Mouse (Mus musculus) midbrain, embryonic 11.5 days (tissue): ENCODE results near the gene Fga. TPM values are rescaled to one million over a fixed set of nuclear protein-coding genes. Genes with fewer than 3 reads are reported as not detected.
A peak's percentile ranks its signal among the peaks of the same experiment; 100 is the strongest.

Experiments used
- ATAC-seq: fragments of 200-750 bp; cut with Nextera tagmentation; 2 replicates; pipeline ENCODE4 v1.8.0; 2017; ENCODE audit warnings: moderate TSS enrichment, moderate library complexity; ENCODE audit not compliant: low FRiP score
- DNase-seq: peaks from one replicate; pipeline ENCODE4 v3.0.0; 2015; ENCODE audit warnings: low spot score; ENCODE audit errors: missing footprints
- H3K27ac ChIP-seq: fragments of 300-500 bp; sonication (generic); 2 replicates; pipeline ENCODE4 v1.5.1; 2014; ENCODE audit warnings: low read depth, low read length
- H3K27me3 ChIP-seq: fragments of 300-500 bp; sonication (generic); 2 replicates; pipeline ENCODE4 v1.6.1; 2014; ENCODE audit warnings: mild to moderate bottlenecking, low read length, moderate library complexity, mixed read lengths; ENCODE audit not compliant: control insufficient read depth, insufficient read depth
- H3K36me3 ChIP-seq: fragments of 300-500 bp; sonication (generic); 2 replicates; pipeline ENCODE4 v1.6.1; 2014; ENCODE audit warnings: mild to moderate bottlenecking, low read length, moderate library complexity, mixed read lengths; ENCODE audit not compliant: control insufficient read depth, insufficient read depth
- H3K4me1 ChIP-seq: fragments of 300-500 bp; sonication (generic); 2 replicates; pipeline ENCODE4 v1.6.1; 2014; ENCODE audit warnings: low read length; ENCODE audit not compliant: control insufficient read depth, insufficient read depth
- H3K4me2 ChIP-seq: fragments of 300-500 bp; sonication (generic); 2 replicates; pipeline ENCODE4 v1.6.1; 2014; ENCODE audit warnings: mild to moderate bottlenecking, moderate library complexity
- H3K4me3 ChIP-seq: fragments of 300-500 bp; sonication (generic); 2 replicates; pipeline ENCODE4 v1.5.1; 2014; ENCODE audit warnings: low read depth, low read length
- H3K9ac ChIP-seq: fragments of 300-500 bp; sonication (generic); 2 replicates; pipeline ENCODE4 v1.6.1; 2014; ENCODE audit warnings: low read length
- H3K9me3 ChIP-seq: fragments of 300-500 bp; sonication (generic); 2 replicates; pipeline ENCODE4 v1.6.1; 2016; ENCODE audit warnings: low read length; ENCODE audit not compliant: control insufficient read depth
- WGBS: fragments of 180-500 bp; shearing (Covaris S2); extraction: QIAGEN DNeasy Blood & Tissue Kit; methylation state at CpG from one replicate; pipeline ENCODE4 v1.1.7; 2014; 5-methylcytosine and 5-hydroxymethylcytosine counted together
- polyA plus RNA-seq: library from polyadenylated mRNA; unstranded; fragments of >200 nt; fragmentation: Nextera tagmentation; extraction: Ambion mirVana; gene quantifications from 2 replicates; pipeline ENCODE4 v1.2.1, GENCODE M21; 2014

Fga gene
- polyA plus RNA-seq, 1 experiment from 2014 or later = not detected

GRCm38 (mm10) chr3:83016236-83016635 lies 9.6 kb upstream of the Fga start:
- H3K9ac ChIP-seq = no peak overlapping the region
- ATAC-seq (no peak), DNase-seq (peak; percentile 64)
- H3K36me3 ChIP-seq = no peaks in the 10 kb centered on the region
- H3K27ac ChIP-seq = no peak overlapping the region
- no peaks in the 10 kb centered on the region for H3K9me3 ChIP-seq
- H3K4me2 ChIP-seq = no peak overlapping the region
- H3K27me3 ChIP-seq = no peaks in the 10 kb centered on the region
- no peaks in the 10 kb centered on the region for H3K4me1 ChIP-seq
- no peak overlapping the region for H3K4me3 ChIP-seq
- WGBS = 84% methylated on average over 1 of the region's 1 CpGs

- H3K4me3 ChIP-seq = no peak overlapping the region
- H3K27me3 ChIP-seq = no peaks in the 10 kb centered on the region
- no peaks in the 10 kb centered on the region for H3K9me3 ChIP-seq
- no peak for ATAC-seq
- H3K27ac ChIP-seq = no peak overlapping the region
- H3K9ac ChIP-seq = no peak overlapping the region
- no peaks in the 10 kb centered on the region for H3K4me1 ChIP-seq
- DNase-seq = no peak
- H3K4me2 ChIP-seq = no peak overlapping the region
- 87% methylated on average over 2 of the region's 2 CpGs for WGBS
- no peaks in the 10 kb centered on the region for H3K36me3 ChIP-seq
These were observed 5.5 kb upstream of the Fga start for GRCm38 (mm10) chr3:83020387-83020786.

GRCm38 (mm10) chr3:83021176-83021575 lies 4.7 kb upstream of the Fga start:
- no peak overlapping the region for H3K4me2 ChIP-seq
- H3K9me3 ChIP-seq = no peaks in the 10 kb centered on the region
- H3K36me3 ChIP-seq = no peaks in the 10 kb centered on the region
- H3K4me1 ChIP-seq = no peaks in the 10 kb centered on the region
- H3K4me3 ChIP-seq = no peak overlapping the region
- DNase-seq = peak; percentile 77
- H3K27ac ChIP-seq = no peak overlapping the region
- H3K27me3 ChIP-seq = no peaks in the 10 kb centered on the region
- no peak for ATAC-seq
- WGBS = 92% methylated on average over 5 of the region's 5 CpGs
- H3K9ac ChIP-seq = no peak overlapping the region

- Histone ChIP-seq H3K4me2 (no peak overlapping the region), H3K27ac (no peak overlapping the region), H3K4me3 (no peak overlapping the region), H3K9me3 (no peaks in the 10 kb centered on the region), H3K4me1 (no peaks in the 10 kb centered on the region), H3K9ac (no peak overlapping the region), H3K27me3 (no peaks in the 10 kb centered on the region), H3K36me3 (no peaks in the 10 kb centered on the region)
- WGBS = 81% methylated on average over 6 of the region's 6 CpGs
- ATAC-seq = no peak
- peak; percentile 53 for DNase-seq
These were observed 840 bp upstream of the Fga start for GRCm38 (mm10) chr3:83025036-83025435.

- Histone ChIP-seq H3K4me2 (no peak overlapping the region), H3K9ac (no peak overlapping the region), H3K4me3 (no peak overlapping the region), H3K9me3 (no peaks in the 10 kb centered on the region), H3K27ac (no peak overlapping the region), H3K36me3 (no peaks in the 10 kb centered on the region), H3K4me1 (no peaks in the 10 kb centered on the region), H3K27me3 (no peaks in the 10 kb centered on the region)
- DNase-seq = peak; percentile 44
- ATAC-seq = no peak
- 94% methylated on average over 9 of the region's 9 CpGs for WGBS
These were observed 1.8 kb downstream of the Fga start for GRCm38 (mm10) chr3:83027546-83028251.

GRCm38 (mm10) chr3:83030331-83030730 lies 4.5 kb downstream of the Fga start:
- WGBS = 73% methylated on average over 4 of the region's 4 CpGs
- no peak overlapping the region for H3K4me3 ChIP-seq
- no peaks in the 10 kb centered on the region for H3K36me3 ChIP-seq
- H3K4me2 ChIP-seq = no peak overlapping the region
- H3K9ac ChIP-seq = no peak overlapping the region
- no peak for DNase-seq
- H3K27me3 ChIP-seq = no peaks in the 10 kb centered on the region
- H3K9me3 ChIP-seq = no peaks in the 10 kb centered on the region
- no peak overlapping the region for H3K27ac ChIP-seq
- H3K4me1 ChIP-seq = no peaks in the 10 kb centered on the region
- no peak for ATAC-seq

- Histone ChIP-seq H3K4me1 (no peaks in the 10 kb centered on the region), H3K4me2 (peak overlapping the region; percentile 32), H3K9me3 (no peaks in the 10 kb centered on the region), H3K4me3 (peak overlapping the region; percentile 1; the same call in 1 of the 2 replicates), H3K27me3 (no peaks in the 10 kb centered on the region), H3K9ac (no peak overlapping the region), H3K36me3 (no peaks in the 10 kb centered on the region), H3K27ac (no peak overlapping the region)
- DNase-seq = peak; percentile 86
- WGBS = 41% methylated on average over 13 of the region's 13 CpGs
- peak; percentile 52; the same call in 1 of the 2 replicates for ATAC-seq
These were observed 7.0 kb downstream of the Fga start for GRCm38 (mm10) chr3:83032746-83033308.

- DNase-seq (peak; percentile 56), ATAC-seq (no peak)
- Histone ChIP-seq H3K27ac (no peak overlapping the region), H3K36me3 (no peaks in the 10 kb centered on the region), H3K9ac (no peak overlapping the region), H3K4me1 (no peaks in the 10 kb centered on the region), H3K9me3 (no peaks in the 10 kb centered on the region), H3K4me2 (no peak overlapping the region), H3K27me3 (no peaks in the 10 kb centered on the region), H3K4me3 (no peak overlapping the region)
- 77% methylated on average over 8 of the region's 8 CpGs for WGBS
These were observed 7.9 kb downstream of the Fga start for GRCm38 (mm10) chr3:83033801-83034200.

- ATAC-seq (no peak), DNase-seq (peak; percentile 54)
- H3K4me1 ChIP-seq = no peaks in the 10 kb centered on the region
- H3K9ac ChIP-seq = no peak overlapping the region
- no peaks in the 10 kb centered on the region for H3K36me3 ChIP-seq
- 79% methylated on average over 2 of the region's 2 CpGs for WGBS
- no peaks in the 10 kb centered on the region for H3K27me3 ChIP-seq
- no peak overlapping the region for H3K27ac ChIP-seq
- no peaks in the 10 kb centered on the region for H3K9me3 ChIP-seq
- H3K4me2 ChIP-seq = no peak overlapping the region
- no peak overlapping the region for H3K4me3 ChIP-seq
These were observed 13.0 kb downstream of the Fga start for GRCm38 (mm10) chr3:83038865-83039264.
